Mouse (Mus musculus) liver, postnatal 0 days (tissue): ENCODE measurements around the gene Tmem222.

ENCODE experiments used
- CTCF ChIP-seq: sonication (generic); IDR thresholded peaks from 2 replicates; pipeline ENCODE4 v1.5.1; 2016; ENCODE audit warnings: antibody characterized with exemption, low read depth
- EP300 ChIP-seq: IDR thresholded peaks from 2 replicates; pipeline ENCODE4 v1.6.1; 2016; ENCODE audit warnings: antibody characterized with exemption, low read depth, mild to moderate bottlenecking

DNA sequence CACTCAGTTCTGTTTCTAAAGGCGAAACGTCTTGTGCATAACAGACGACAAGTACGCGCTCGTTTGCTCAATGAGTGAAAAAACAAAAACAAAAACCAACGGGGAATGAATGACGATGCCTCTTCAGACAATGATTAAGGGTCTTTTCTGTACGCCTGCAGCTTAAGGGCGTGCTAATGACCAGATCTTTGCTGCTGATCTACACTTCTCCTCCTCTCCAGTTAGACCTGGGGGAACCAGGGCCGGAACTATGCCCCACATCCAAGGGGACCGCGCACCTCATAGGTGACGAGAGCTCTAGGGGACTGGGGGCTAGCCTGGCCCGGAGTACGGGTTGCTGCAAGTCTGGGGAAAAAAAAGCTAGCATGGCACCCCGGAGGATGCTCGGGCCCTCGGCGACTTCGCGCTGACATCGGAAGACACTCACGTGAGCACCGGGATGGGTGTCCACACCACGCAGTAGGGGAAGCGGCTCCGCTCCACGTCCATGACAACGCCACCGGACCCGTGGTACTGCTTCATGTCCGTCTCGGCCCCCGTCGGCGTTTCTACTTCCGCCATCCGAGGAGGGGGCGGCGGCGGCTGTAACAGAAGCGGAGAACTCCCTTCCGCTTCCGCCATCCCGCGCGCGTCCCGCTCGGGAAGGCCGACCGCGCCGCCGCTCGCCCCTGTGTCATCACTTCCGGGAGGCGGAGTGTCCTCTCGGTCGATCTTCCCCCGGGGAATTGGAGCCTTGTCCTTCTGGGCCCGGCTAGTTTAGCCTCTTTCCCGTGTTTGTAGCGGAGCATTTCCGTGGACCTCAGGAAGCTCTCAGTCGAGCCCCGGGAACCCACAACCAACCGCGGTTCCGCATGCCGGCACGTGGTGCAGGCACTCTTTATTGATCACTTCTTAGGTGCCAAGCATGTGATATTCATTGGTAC lies at the start of gene Tmem222:
- no peak for TF ChIP-seq CTCF
- TF ChIP-seq EP300, result peak; percentile 74
